Mouse (Mus musculus): Measurements from ENCODE around the gene Rdx. TPM values are rescaled to one million over a fixed set of nuclear protein-coding genes. Genes with fewer than 3 reads are reported as not detected.

Rdx gene
- polyA plus RNA-seq, 1 experiment from 2014 or later: 184 TPM

GRCm38 (mm10) chr9:52018505-52018904 lies 28.5 kb upstream of the Rdx start:
- Histone ChIP-seq H3K9me3 (ENCODE audit: control insufficient read depth, low read length) (no peaks in the 10 kb centered on the region), H3K4me3 (ENCODE audit: low read length) (no peak overlapping the region), H3K4me2 (replicated peaks; ENCODE audit: low read depth, low read length) (no peak overlapping the region), H3K27me3 (ENCODE audit: control insufficient read depth, insufficient read depth, low read length) (no peaks in the 10 kb centered on the region), H3K9ac (ENCODE audit: low read depth, low read length) (no peak overlapping the region), H3K27ac (ENCODE audit: low read depth, low read length) (no peak overlapping the region), H3K36me3 (ENCODE audit: control insufficient read depth, insufficient read depth, low read length) (no peaks in the 10 kb centered on the region), H3K4me1 (ENCODE audit: control insufficient read depth, insufficient read depth, low read length) (no peaks in the 10 kb centered on the region)
- 86% methylated on average over 1 of the region's 1 CpGs for WGBS
- ATAC-seq (ENCODE audit: low FRiP score, low TSS enrichment): no peak

GRCm38 (mm10) chr9:52027257-52028020 lies 19.5 kb upstream of the Rdx start:
- no peaks in the 10 kb centered on the region for H3K27me3 ChIP-seq (ENCODE audit: control insufficient read depth, insufficient read depth, low read length)
- WGBS: 39% methylated on average over 5 of the region's 5 CpGs
- no peak overlapping the region for H3K4me2 ChIP-seq (replicated peaks; ENCODE audit: low read depth, low read length)
- ATAC-seq (ENCODE audit: low FRiP score, low TSS enrichment): peak; percentile 49; the same call in 1 of the 2 replicates
- H3K9me3 ChIP-seq (ENCODE audit: control insufficient read depth, low read length): no peaks in the 10 kb centered on the region
- H3K4me3 ChIP-seq (ENCODE audit: low read length): no peak overlapping the region
- H3K27ac ChIP-seq (ENCODE audit: low read depth, low read length): no peak overlapping the region
- H3K4me1 ChIP-seq (ENCODE audit: control insufficient read depth, insufficient read depth, low read length): no peaks in the 10 kb centered on the region
- no peak overlapping the region for H3K9ac ChIP-seq (ENCODE audit: low read depth, low read length)
- no peaks in the 10 kb centered on the region for H3K36me3 ChIP-seq (ENCODE audit: control insufficient read depth, insufficient read depth, low read length)

GRCm38 (mm10) chr9:52028521-52029405 lies 18.2 kb upstream of the Rdx start:
- H3K9me3 ChIP-seq (ENCODE audit: control insufficient read depth, low read length): no peaks in the 10 kb centered on the region
- ATAC-seq (ENCODE audit: low FRiP score, low TSS enrichment): no peak
- 57% methylated on average over 9 of the region's 9 CpGs for WGBS
- no peak overlapping the region for H3K27ac ChIP-seq (ENCODE audit: low read depth, low read length)
- H3K4me2 ChIP-seq (replicated peaks; ENCODE audit: low read depth, low read length): no peak overlapping the region
- no peaks in the 10 kb centered on the region for H3K4me1 ChIP-seq (ENCODE audit: control insufficient read depth, insufficient read depth, low read length)
- H3K27me3 ChIP-seq (ENCODE audit: control insufficient read depth, insufficient read depth, low read length): no peaks in the 10 kb centered on the region
- no peaks in the 10 kb centered on the region for H3K36me3 ChIP-seq (ENCODE audit: control insufficient read depth, insufficient read depth, low read length)
- H3K4me3 ChIP-seq (ENCODE audit: low read length): no peak overlapping the region
- H3K9ac ChIP-seq (ENCODE audit: low read depth, low read length): no peak overlapping the region

- Histone ChIP-seq H3K27ac (ENCODE audit: low read depth, low read length) (no peak overlapping the region), H3K4me1 (ENCODE audit: control insufficient read depth, insufficient read depth, low read length) (no peaks in the 10 kb centered on the region), H3K9me3 (ENCODE audit: control insufficient read depth, low read length) (no peaks in the 10 kb centered on the region), H3K4me2 (replicated peaks; ENCODE audit: low read depth, low read length) (no peak overlapping the region), H3K9ac (ENCODE audit: low read depth, low read length) (no peak overlapping the region), H3K36me3 (ENCODE audit: control insufficient read depth, insufficient read depth, low read length) (no peaks in the 10 kb centered on the region), H3K27me3 (ENCODE audit: control insufficient read depth, insufficient read depth, low read length) (no peaks in the 10 kb centered on the region), H3K4me3 (ENCODE audit: low read length) (no peak overlapping the region)
- 67% methylated on average over 2 of the region's 2 CpGs for WGBS
- no peak for ATAC-seq (ENCODE audit: low FRiP score, low TSS enrichment)
These were observed 15.5 kb upstream of the Rdx start for GRCm38 (mm10) chr9:52031501-52031900.

GRCm38 (mm10) chr9:52037493-52037892 lies 9.5 kb upstream of the Rdx start:
- ATAC-seq (ENCODE audit: low FRiP score, low TSS enrichment): no peak
- Histone ChIP-seq H3K4me1 (ENCODE audit: control insufficient read depth, insufficient read depth, low read length) (no peaks in the 10 kb centered on the region), H3K27ac (ENCODE audit: low read depth, low read length) (no peak overlapping the region), H3K9ac (ENCODE audit: low read depth, low read length) (no peak overlapping the region), H3K36me3 (ENCODE audit: control insufficient read depth, insufficient read depth, low read length) (no peaks in the 10 kb centered on the region), H3K4me2 (replicated peaks; ENCODE audit: low read depth, low read length) (no peak overlapping the region), H3K27me3 (ENCODE audit: control insufficient read depth, insufficient read depth, low read length) (no peaks in the 10 kb centered on the region), H3K4me3 (ENCODE audit: low read length) (no peak overlapping the region), H3K9me3 (ENCODE audit: control insufficient read depth, low read length) (no peaks in the 10 kb centered on the region)
- WGBS: 86% methylated on average over 1 of the region's 1 CpGs

GRCm38 (mm10) chr9:52041657-52042056 lies 5.3 kb upstream of the Rdx start:
- WGBS: 75% methylated on average over 2 of the region's 2 CpGs
- H3K36me3 ChIP-seq (ENCODE audit: control insufficient read depth, insufficient read depth, low read length): no peaks in the 10 kb centered on the region
- H3K4me3 ChIP-seq (ENCODE audit: low read length): no peak overlapping the region
- no peak for ATAC-seq (ENCODE audit: low FRiP score, low TSS enrichment)
- H3K4me1 ChIP-seq (ENCODE audit: control insufficient read depth, insufficient read depth, low read length): no peaks in the 10 kb centered on the region; the same call in 1 of the 2 replicates
- H3K27me3 ChIP-seq (ENCODE audit: control insufficient read depth, insufficient read depth, low read length): no peaks in the 10 kb centered on the region
- no peak overlapping the region for H3K27ac ChIP-seq (ENCODE audit: low read depth, low read length)
- H3K4me2 ChIP-seq (replicated peaks; ENCODE audit: low read depth, low read length): no peak overlapping the region
- H3K9me3 ChIP-seq (ENCODE audit: control insufficient read depth, low read length): no peaks in the 10 kb centered on the region
- H3K9ac ChIP-seq (ENCODE audit: low read depth, low read length): no peak overlapping the region

GRCm38 (mm10) chr9:52046686-52047085 lies 287 bp upstream of the Rdx start:
- no peak for ATAC-seq (ENCODE audit: low FRiP score, low TSS enrichment)
- Histone ChIP-seq H3K9ac (ENCODE audit: low read depth, low read length) (peak overlapping the region; percentile 99; the same call in 1 of the 2 replicates), H3K36me3 (ENCODE audit: control insufficient read depth, insufficient read depth, low read length) (no peaks in the 10 kb centered on the region), H3K27ac (ENCODE audit: low read depth, low read length) (peak overlapping the region; percentile 24; the same call in 1 of the 2 replicates), H3K9me3 (ENCODE audit: control insufficient read depth, low read length) (no peaks in the 10 kb centered on the region), H3K4me3 (ENCODE audit: low read length) (peak overlapping the region; percentile 96), H3K4me1 (ENCODE audit: control insufficient read depth, insufficient read depth, low read length) (peaks cover 14% of the 10 kb centered on the region), H3K27me3 (ENCODE audit: control insufficient read depth, insufficient read depth, low read length) (no peaks in the 10 kb centered on the region), H3K4me2 (replicated peaks; ENCODE audit: low read depth, low read length) (peak overlapping the region; percentile 71)
- 8% methylated on average over 5 of the region's 5 CpGs for WGBS

- no peaks in the 10 kb centered on the region for H3K36me3 ChIP-seq (ENCODE audit: control insufficient read depth, insufficient read depth, low read length)
- under 1% methylated on average over 84 of the region's 118 CpGs for WGBS
- no peaks in the 10 kb centered on the region for H3K9me3 ChIP-seq (ENCODE audit: control insufficient read depth, low read length)
- peak overlapping the region; percentile 99 for H3K27ac ChIP-seq (ENCODE audit: low read depth, low read length)
- H3K9ac ChIP-seq (ENCODE audit: low read depth, low read length): peak overlapping the region; percentile 99
- H3K4me2 ChIP-seq (replicated peaks; ENCODE audit: low read depth, low read length): peak overlapping the region; percentile 71
- no peaks in the 10 kb centered on the region for H3K27me3 ChIP-seq (ENCODE audit: control insufficient read depth, insufficient read depth, low read length)
- peak overlapping the region; percentile 96 for H3K4me3 ChIP-seq (ENCODE audit: low read length)
- peaks cover 14% of the 10 kb centered on the region for H3K4me1 ChIP-seq (ENCODE audit: control insufficient read depth, insufficient read depth, low read length)
- peak; percentile 94 for ATAC-seq (ENCODE audit: low FRiP score, low TSS enrichment)
These were observed 1.1 kb downstream of the Rdx start for GRCm38 (mm10) chr9:52047821-52048649.

Measured in kidney, embryonic 14.5 days (tissue).